Mouse (Mus musculus) MEL (cell line): ENCODE measurements around the gene Cmtm6. TPM values are rescaled to one million over a fixed set of nuclear protein-coding genes. Genes with fewer than 3 reads are reported as not detected.

Source experiments
- DNase-seq: peaks from one replicate; pipeline ENCODE4 v3.0.0; 2011; ENCODE audit warnings: low read depth, low spot score
- H3K27ac ChIP-seq: 2 replicates; pipeline ENCODE4 v1.5.1; 2012; ENCODE audit warnings: low read depth, mild to moderate bottlenecking, control low read depth, low read length, moderate library complexity; ENCODE audit not compliant: control insufficient read depth
- H3K27me3 ChIP-seq, 2 experiments: fragments of 150-350 bp in 1 of 2; sonication (generic) in 1 of 2; 2 replicates each; pipeline ENCODE4 v1.6.1; 2012; ENCODE audit warnings: low read length in 2 of 2, mild to moderate bottlenecking in 2 of 2, improper control_type of control experiment in 1 of 2, moderate library complexity in 1 of 2; ENCODE audit not compliant: insufficient read depth in 2 of 2, control insufficient read depth in 1 of 2
- H3K36me3 ChIP-seq, 2 experiments: 2 replicates each; pipeline ENCODE4 v1.6.1; 2012 to 2014; ENCODE audit warnings: low read length in 2 of 2, improper control_type of control experiment in 1 of 2, inconsistent platforms in 1 of 2, mild to moderate bottlenecking in 1 of 2; ENCODE audit not compliant: insufficient read depth in 2 of 2, control insufficient read depth in 1 of 2
- H3K4me1 ChIP-seq, 2 experiments: fragments of 150-350 bp in 1 of 2; sonication (generic) in 1 of 2; 2 replicates each; pipeline ENCODE4 v1.6.1; 2012; ENCODE audit warnings: low read length in 2 of 2, improper control_type of control experiment in 1 of 2, mild to moderate bottlenecking in 1 of 2; ENCODE audit not compliant: insufficient read depth in 2 of 2, control insufficient read depth in 1 of 2
- H3K4me3 ChIP-seq, 2 experiments: fragments of 150-350 bp in 1 of 2; sonication (generic) in 1 of 2; 2 replicates each; pipeline ENCODE4 v1.5.1; 2012; ENCODE audit warnings: low read depth in 2 of 2, low read length in 2 of 2, mild to moderate bottlenecking in 2 of 2, moderate library complexity in 2 of 2, control low read depth in 1 of 2, improper control_type of control experiment in 1 of 2; ENCODE audit not compliant: control insufficient read depth in 1 of 2, insufficient read depth in 1 of 2
- H3K79me2 ChIP-seq: 2 replicates; pipeline ENCODE4 v1.6.1; 2012; ENCODE audit warnings: mild to moderate bottlenecking, low read length, moderate library complexity; ENCODE audit not compliant: control insufficient read depth, poor library complexity, insufficient read depth
- H3K9ac ChIP-seq: 2 replicates; pipeline ENCODE4 v1.6.1; 2012; ENCODE audit warnings: low read depth, mild to moderate bottlenecking, control low read depth, low read length, moderate library complexity; ENCODE audit not compliant: control insufficient read depth, poor library complexity, severe bottlenecking
- H3K9me3 ChIP-seq: fragments of 150-350 bp; sonication (generic); replicated peaks from 2 replicates; pipeline ENCODE4 v1.6.1; 2012; ENCODE audit warnings: mild to moderate bottlenecking, low read length, improper control_type of control experiment, moderate library complexity; ENCODE audit not compliant: insufficient read depth
- BHLHE40 ChIP-seq: IDR thresholded peaks from 2 replicates; pipeline ENCODE4 v1.6.1; 2012; ENCODE audit warnings: low read depth, mild to moderate bottlenecking, inconsistent platforms, low read length, improper control_type of control experiment, borderline replicate concordance
- CHD1 ChIP-seq: IDR thresholded peaks from 2 replicates; pipeline ENCODE4 v1.6.1; 2012; ENCODE audit warnings: low read depth, mild to moderate bottlenecking, inconsistent platforms, low read length, improper control_type of control experiment
- CTCF ChIP-seq, 3 experiments: IDR thresholded peaks in 2 of 3; conservative IDR thresholded peaks in 1 of 3; 2 replicates each; pipeline ENCODE4 v1.5.1; 2011 to 2012; ENCODE audit warnings: low read length in 3 of 3, low read depth in 2 of 3, mild to moderate bottlenecking in 2 of 3, improper control_type of control experiment in 1 of 3, inconsistent platforms in 1 of 3, mixed read lengths in 1 of 3, moderate library complexity in 1 of 3; ENCODE audit not compliant: control insufficient read depth in 1 of 3, insufficient read depth in 1 of 3, poor library complexity in 1 of 3, severe bottlenecking in 1 of 3
- EP300 ChIP-seq, 2 experiments: IDR thresholded peaks; 2 replicates each; pipeline ENCODE4 v1.6.1; 2011; ENCODE audit warnings: improper control_type of control experiment in 2 of 2, low read length in 2 of 2, low read depth in 1 of 2, mild to moderate bottlenecking in 1 of 2
- GABPA ChIP-seq: IDR thresholded peaks from 2 replicates; pipeline ENCODE4 v1.6.1; 2012; ENCODE audit warnings: low read depth, mild to moderate bottlenecking, inconsistent platforms, low read length, improper control_type of control experiment, moderate library complexity
- GATA1 ChIP-seq: IDR thresholded peaks from 2 replicates; pipeline ENCODE4 v1.6.1; 2011; ENCODE audit warnings: low read depth, low read length, improper control_type of control experiment
- HCFC1 ChIP-seq: IDR thresholded peaks from 2 replicates; pipeline ENCODE4 v1.6.1; 2012; ENCODE audit warnings: low read depth, mild to moderate bottlenecking, inconsistent platforms, low read length, improper control_type of control experiment, moderate library complexity
- JUND ChIP-seq: IDR thresholded peaks from 2 replicates; pipeline ENCODE4 v1.6.1; 2011; ENCODE audit warnings: low read depth, mild to moderate bottlenecking, improper control_type of control experiment, low read length
- KAT2A ChIP-seq: conservative IDR thresholded peaks from 2 replicates; pipeline ENCODE4 v1.6.1; 2012; ENCODE audit warnings: low read depth, low read length, improper control_type of control experiment, inconsistent platforms
- MAX ChIP-seq: IDR thresholded peaks from 2 replicates; pipeline ENCODE4 v1.6.1; 2011; ENCODE audit warnings: low read length, improper control_type of control experiment
- MAZ ChIP-seq: IDR thresholded peaks from 2 replicates; pipeline ENCODE4 v1.6.1; 2012; ENCODE audit warnings: low read depth, mild to moderate bottlenecking, inconsistent platforms, low read length, improper control_type of control experiment
- NELFE ChIP-seq: IDR thresholded peaks from 2 replicates; pipeline ENCODE4 v1.6.1; 2011; ENCODE audit warnings: low read depth, low read length, improper control_type of control experiment
- NRF1 ChIP-seq: IDR thresholded peaks from 2 replicates; pipeline ENCODE4 v1.6.1; 2014; ENCODE audit warnings: low read depth, mild to moderate bottlenecking, inconsistent platforms, low read length, improper control_type of control experiment, moderate library complexity; ENCODE audit not compliant: poor library complexity, insufficient read depth, severe bottlenecking
- POLR2A ChIP-seq, 2 experiments: IDR thresholded peaks; 2 replicates each; pipeline ENCODE4 v1.6.1; 2011 to 2012; ENCODE audit warnings: low read length in 2 of 2, mild to moderate bottlenecking in 2 of 2, control low read depth in 1 of 2, improper control_type of control experiment in 1 of 2, low read depth in 1 of 2, moderate library complexity in 1 of 2; ENCODE audit not compliant: control insufficient read depth in 1 of 2, insufficient read depth in 1 of 2, poor library complexity in 1 of 2
- POLR2AphosphoS2 ChIP-seq: IDR thresholded peaks from 2 replicates; pipeline ENCODE4 v1.6.1; 2011; ENCODE audit warnings: low read length, improper control_type of control experiment
- POLR2AphosphoS5 ChIP-seq: IDR thresholded peaks from 2 replicates; pipeline ENCODE4 v1.6.1; 2012; ENCODE audit warnings: low read depth, borderline replicate concordance, mild to moderate bottlenecking, inconsistent platforms, low read length, moderate library complexity, mixed read lengths
- RAD21 ChIP-seq: IDR thresholded peaks from 2 replicates; pipeline ENCODE4 v1.6.1; 2011; ENCODE audit warnings: mild to moderate bottlenecking, low read depth, low read length, improper control_type of control experiment
- SIN3A ChIP-seq: IDR thresholded peaks from 2 replicates; pipeline ENCODE4 v1.6.1; 2012; ENCODE audit warnings: low read length, improper control_type of control experiment, inconsistent platforms
- TCF12 ChIP-seq: IDR thresholded peaks from 2 replicates; pipeline ENCODE4 v1.6.1; 2014; ENCODE audit warnings: low read depth, mild to moderate bottlenecking, inconsistent platforms, low read length, improper control_type of control experiment, moderate library complexity
- UBTF ChIP-seq: IDR thresholded peaks from 2 replicates; pipeline ENCODE4 v1.6.1; 2012; ENCODE audit warnings: low read depth, mild to moderate bottlenecking, inconsistent platforms, low read length, improper control_type of control experiment, moderate library complexity, borderline replicate concordance; ENCODE audit not compliant: insufficient read depth
- USF1 ChIP-seq: IDR thresholded peaks from 2 replicates; pipeline ENCODE4 v1.6.1; 2014; ENCODE audit warnings: low read depth, mild to moderate bottlenecking, inconsistent platforms, low read length, improper control_type of control experiment, moderate library complexity
- USF2 ChIP-seq, 2 experiments: IDR thresholded peaks; 2 replicates each; pipeline ENCODE4 v1.6.1; 2011 to 2012; ENCODE audit warnings: improper control_type of control experiment in 2 of 2, low read length in 2 of 2, borderline replicate concordance in 1 of 2, inconsistent platforms in 1 of 2, low read depth in 1 of 2, mild to moderate bottlenecking in 1 of 2; ENCODE audit not compliant: insufficient read depth in 1 of 2
- ZC3H11A ChIP-seq: IDR thresholded peaks from 2 replicates; pipeline ENCODE4 v1.6.1; 2012; ENCODE audit warnings: low read depth, mild to moderate bottlenecking, inconsistent platforms, low read length, improper control_type of control experiment
- polyA plus RNA-seq, 2 experiments: library from polyadenylated mRNA; stranded (reverse) in 1 of 2; unstranded in 1 of 2; fragments of >175 nt in 1 of 2; fragments of >200 nt in 1 of 2; gene quantifications; 2 replicates each; pipeline versions ENCODE4 v1.2.1 to v1.2.4; 2012; ENCODE audit warnings: low replicate concordance in 2 of 2, low read depth in 1 of 2; ENCODE audit not compliant: insufficient read length in 2 of 2, insufficient read depth in 1 of 2, missing spikeins in 1 of 2
- total RNA-seq: library from RNA; depleted of rRNA; stranded (reverse); fragments of 300-350 nt; gene quantifications from 2 replicates; pipeline ENCODE4 v1.2.3, GENCODE M21; 2012

Gene Cmtm6
- total and polyA plus RNA-seq, 3 experiments: 17.6 to 21.7 TPM; not detected in 1

- H3K4me3 ChIP-seq: no peak overlapping the region
- TF ChIP-seq POLR2AphosphoS5: no peak
- no peak for TF ChIP-seq EP300 (IDR thresholded peaks at IDR 0.05; ENCODE audit: low read depth in 1 of 2, low read length in 2 of 2)
- TF ChIP-seq CTCF (IDR thresholded peaks at IDR 0.05 in 2 of 3, conservative IDR thresholded peaks at IDR 0.05 in 1 of 3; ENCODE audit: control insufficient read depth in 1 of 3, insufficient read depth in 1 of 3, low read depth in 2 of 3, low read length in 3 of 3, poor library complexity in 1 of 3, severe bottlenecking in 1 of 3): no peak
- TF ChIP-seq HCFC1: no peak
- no peak for TF ChIP-seq GABPA
- no peak for TF ChIP-seq ZC3H11A
- TF ChIP-seq RAD21: no peak
- no peak for TF ChIP-seq JUND
- TF ChIP-seq MAZ: no peak
- TF ChIP-seq GATA1: no peak
- no peak for TF ChIP-seq MAX
- TF ChIP-seq TCF12: no peak
- TF ChIP-seq SIN3A: no peak
- no peak for TF ChIP-seq NRF1
- no peaks in the 10 kb centered on the region for H3K4me1 ChIP-seq
- H3K9ac ChIP-seq: no peak overlapping the region
- H3K27me3 ChIP-seq: no peaks in the 10 kb centered on the region
- peaks cover 0 to 43% of the 10 kb centered on the region in 2 experiments; a peak in 2 of 4 replicates for H3K36me3 ChIP-seq
- no peaks in the 10 kb centered on the region; the same call in 1 of the 2 replicates for H3K79me2 ChIP-seq
- DNase-seq: no peak
- H3K27ac ChIP-seq: no peak overlapping the region
- no peaks in the 10 kb centered on the region for H3K9me3 ChIP-seq
These were observed 29.0 kb downstream of the Cmtm6 start for GRCm38 (mm10) chr9:114759886-114760285.

- Histone ChIP-seq H3K9ac (no peak overlapping the region), H3K79me2 (no peaks in the 10 kb centered on the region; the same call in 1 of the 2 replicates), H3K4me1 (no peaks in the 10 kb centered on the region), H3K4me3 (no peak overlapping the region), H3K27ac (no peak overlapping the region), H3K36me3 (peaks cover 0 to 43% of the 10 kb centered on the region in 2 experiments; a peak in 2 of 4 replicates), H3K9me3 (no peaks in the 10 kb centered on the region), H3K27me3 (no peaks in the 10 kb centered on the region)
- TF ChIP-seq POLR2A (IDR thresholded peaks at IDR 0.05; ENCODE audit: control insufficient read depth in 1 of 2, insufficient read depth in 1 of 2, low read depth in 1 of 2, low read length in 2 of 2, poor library complexity in 1 of 2) (peak in 1 of 2 experiments; percentile 18; a peak in 1 of 4 replicates), USF2 (IDR thresholded peaks at IDR 0.05; ENCODE audit: borderline replicate concordance in 1 of 2, insufficient read depth in 1 of 2, low read depth in 1 of 2, low read length in 2 of 2) (no peak)
- no peak for DNase-seq
These were observed 29.4 kb downstream of the Cmtm6 start for GRCm38 (mm10) chr9:114760353-114760752.

- Histone ChIP-seq H3K27ac (no peak overlapping the region), H3K4me1 (no peaks in the 10 kb centered on the region), H3K4me3 (no peak overlapping the region), H3K9me3 (no peaks in the 10 kb centered on the region), H3K27me3 (no peaks in the 10 kb centered on the region), H3K9ac (no peak overlapping the region), H3K36me3 (peaks cover 0 to 44% of the 10 kb centered on the region in 2 experiments; a peak in 2 of 4 replicates), H3K79me2 (peaks cover 4% of the 10 kb centered on the region; the same call in 1 of the 2 replicates)
- DNase-seq: no peak
- no peak for TF ChIP-seq NELFE
- no peak for TF ChIP-seq BHLHE40
- TF ChIP-seq POLR2AphosphoS5: no peak
- no peak for TF ChIP-seq KAT2A
- TF ChIP-seq POLR2AphosphoS2: no peak
- no peak for TF ChIP-seq UBTF
- TF ChIP-seq POLR2A (IDR thresholded peaks at IDR 0.05; ENCODE audit: control insufficient read depth in 1 of 2, insufficient read depth in 1 of 2, low read depth in 1 of 2, low read length in 2 of 2, poor library complexity in 1 of 2): no peak
- TF ChIP-seq MAX: no peak
- no peak for TF ChIP-seq GATA1
- TF ChIP-seq CHD1: no peak
- no peak for TF ChIP-seq USF1
These were observed 30.9 kb downstream of the Cmtm6 start for GRCm38 (mm10) chr9:114761848-114762247.
